Comparison of ENCODE assay signal across 27 mouse cellular contexts in the genomic region with DNA sequence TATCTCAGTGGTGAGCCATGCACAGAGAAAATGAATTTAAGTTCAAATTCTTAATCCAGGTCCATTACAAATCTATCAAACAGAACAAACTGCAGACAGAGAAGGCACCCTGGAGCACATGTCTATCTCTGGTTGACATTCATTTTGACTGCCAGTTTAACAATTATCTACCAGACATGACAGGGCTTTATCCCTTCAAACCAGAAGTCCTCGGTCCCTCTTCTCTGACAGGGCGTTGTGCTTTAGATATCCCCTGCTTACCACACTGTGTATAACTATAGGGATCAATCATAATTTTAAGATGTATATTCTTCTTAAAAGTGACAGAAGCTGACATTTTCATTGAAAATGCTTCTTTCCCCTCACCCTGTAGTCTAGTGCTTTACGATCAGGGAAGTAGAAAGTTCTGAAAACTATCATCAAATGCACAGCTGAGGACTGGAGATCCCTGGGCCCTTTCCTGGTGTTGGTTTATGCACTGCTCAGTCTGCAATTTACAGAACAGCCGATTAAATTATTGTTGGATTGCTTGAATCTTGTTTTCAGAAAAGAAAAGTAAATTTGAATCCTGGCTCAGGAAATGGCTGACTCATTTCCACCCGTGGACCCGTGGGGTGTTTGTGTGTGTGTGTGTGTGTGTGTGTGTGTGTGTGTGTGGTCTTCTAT. TPM values are rescaled to one million over a fixed set of nuclear protein-coding genes. Genes with fewer than 3 reads are reported as not detected.
DNase-seq lines count a peak whose midpoint lies in the region; ATAC-seq lines count a peak whose summit lies in the region.
"Had no signal": no experiment of that assay in that cellular context is flagged by ENCODE, and none has a peak within 500 bp of the region (broad histone marks: within the 10 kb centered on the region; RNA-seq: fewer than 3 reads in every experiment).

No protein-coding gene starts in this region.

- no peaks in the 10 kb centered on the region for H3K36me3 ChIP-seq in liver, embryonic 12.5 days
- no peaks in the 10 kb centered on the region for H3K36me3 ChIP-seq in forebrain, embryonic 10.5 days (replicated peaks)
- H3K36me3 ChIP-seq in midbrain, embryonic 10.5 days = no peaks in the 10 kb centered on the region
- H3K36me3 ChIP-seq: kidney, embryonic 15.5 days; lung, embryonic 15.5 days; midbrain, embryonic 12.5 days had no signal

- DNase-seq in MEL-GATA-1-ER (ENCODE audit: extremely low read depth, low read depth) = peak; percentile 28
- DNase-seq in c-Kit-positive CD71-positive TER-119-positive erythroid progenitor cells, embryonic 14.5 days (ENCODE audit: low spot score) = peak; percentile 62
- DNase-seq in forebrain, embryonic 10.5 days (ENCODE audit: extremely low spot score, low spot score) = no peak
- no peak for DNase-seq in midbrain, embryonic 10.5 days (ENCODE audit: low spot score)
- no peak for DNase-seq in layer of hippocampus, adult 11-12 months (ENCODE audit: low spot score)
- DNase-seq: adrenal gland, adult 8-10 months; cerebellum, adult 9-10 months; gastrocnemius, adult 2 months; kidney, postnatal 4 days; layer of hippocampus, adult 9-11 months; lung, postnatal 4 days; right cerebral cortex, postnatal 14 days had no signal

- H3K9ac ChIP-seq in liver, embryonic 12.5 days = no peak overlapping the region
- H3K9ac ChIP-seq: forebrain, embryonic 13.5 days; kidney, embryonic 15.5 days; lung, embryonic 15.5 days; midbrain, embryonic 12.5 days had no signal

- H3K9me3 ChIP-seq in liver, embryonic 12.5 days (replicated peaks) = no peaks in the 10 kb centered on the region
- H3K9me3 ChIP-seq in forebrain, embryonic 10.5 days = no peaks in the 10 kb centered on the region
- H3K9me3 ChIP-seq in midbrain, embryonic 10.5 days (replicated peaks) = no peaks in the 10 kb centered on the region
- H3K9me3 ChIP-seq: forebrain, embryonic 13.5 days; kidney, embryonic 15.5 days; lung, embryonic 15.5 days; midbrain, embryonic 12.5 days had no signal

- ATAC-seq in liver, embryonic 12.5 days = peak; percentile 100
- 0 out of 2 replicates have a peak, but pooled peaks have one; percentile 21 for ATAC-seq in megakaryocyte, adult 5-6 weeks (ENCODE audit: poor library complexity, severe bottlenecking)
- ATAC-seq: activated CD4-positive, CD25-positive, alpha-beta regulatory T cell, adult 4 months; CD4-positive, CD25-positive, alpha-beta regulatory T cell, adult 4 months; forebrain, embryonic 13.5 days; hindbrain, postnatal 0 days; intestine, embryonic 16.5 days had no signal

- H3K27me3 ChIP-seq in liver, embryonic 12.5 days (replicated peaks) = no peaks in the 10 kb centered on the region
- H3K27me3 ChIP-seq in forebrain, embryonic 10.5 days (ENCODE audit: poor library complexity, severe bottlenecking) = no peaks in the 10 kb centered on the region
- no peaks in the 10 kb centered on the region for H3K27me3 ChIP-seq in midbrain, embryonic 10.5 days (ENCODE audit: low read depth, poor library complexity, severe bottlenecking)
- H3K27me3 ChIP-seq: forebrain, embryonic 13.5 days; kidney, embryonic 15.5 days; lung, embryonic 15.5 days; midbrain, embryonic 12.5 days had no signal

- peaks cover 27% of the 10 kb centered on the region for H3K4me1 ChIP-seq in liver, embryonic 12.5 days
- H3K4me1 ChIP-seq in forebrain, embryonic 10.5 days = 0 out of 2 replicates have a peak, but pooled peaks cover 2% of the 10 kb centered on the region
- no peaks in the 10 kb centered on the region for H3K4me1 ChIP-seq in midbrain, embryonic 10.5 days
- H3K4me1 ChIP-seq: forebrain, embryonic 13.5 days; kidney, embryonic 15.5 days; midbrain, embryonic 12.5 days had no signal

- WGBS in liver, embryonic 12.5 days (ENCODE audit: insufficient replicate concordance) = 42% methylated on average over 6 of the region's 6 CpGs
- WGBS in forebrain, embryonic 10.5 days = 88% methylated on average over 6 of the region's 6 CpGs
- 87% methylated on average over 6 of the region's 6 CpGs for WGBS in midbrain, embryonic 10.5 days

- H3K4me3 ChIP-seq in liver, embryonic 12.5 days = no peak overlapping the region
- no peak overlapping the region for H3K4me3 ChIP-seq in forebrain, embryonic 10.5 days
- no peak overlapping the region for H3K4me3 ChIP-seq in midbrain, embryonic 10.5 days
- H3K4me3 ChIP-seq: forebrain, embryonic 13.5 days; gastrocnemius, adult 2 months; kidney, embryonic 15.5 days; lung, embryonic 15.5 days; midbrain, embryonic 12.5 days had no signal

- H3K27ac ChIP-seq in liver, embryonic 12.5 days = peak overlapping the region; percentile 69
- no peak overlapping the region for H3K27ac ChIP-seq in forebrain, embryonic 10.5 days
- H3K27ac ChIP-seq in midbrain, embryonic 10.5 days (replicated peaks) = no peak overlapping the region
- H3K27ac ChIP-seq: forebrain, embryonic 13.5 days; gastrocnemius, adult 2 months; hindbrain, postnatal 0 days; kidney, embryonic 15.5 days; lung, embryonic 15.5 days; midbrain, embryonic 12.5 days had no signal

- peak overlapping the region; percentile 45 for H3K4me2 ChIP-seq in liver, embryonic 12.5 days
- H3K4me2 ChIP-seq: forebrain, embryonic 13.5 days; heart, embryonic 11.5 days; kidney, embryonic 15.5 days; lung, embryonic 15.5 days; midbrain, embryonic 12.5 days had no signal

RNA-seq across cellular contexts. Expression of gene Ppp1r1c, which starts 55.3 kb away (rescaled TPM):
- not detected in 2 replicates for polyA plus RNA-seq in liver, embryonic 12.5 days (2016; fragmentation: Nextera tagmentation; extraction: Ambion mirVana)
- total RNA-seq in megakaryocyte, adult 5-6 weeks (2015) = not detected in 2 replicates
- total RNA-seq in megakaryocyte, adult 5-6 weeks (2017) = not detected in 2 replicates
- polyA plus RNA-seq in forebrain, embryonic 10.5 days (2016; fragmentation: Nextera tagmentation; extraction: Ambion mirVana) = not detected in 2 replicates
- 0.95 and 1.0 TPM in 2 replicates for polyA plus RNA-seq in midbrain, embryonic 10.5 days (2016; fragmentation: Nextera tagmentation; extraction: Ambion mirVana)
- total RNA-seq: adrenal gland, adult 8-10 months; left cerebral cortex, postnatal 36 days had no signal
- polyA plus RNA-seq: activated CD4-positive, CD25-positive, alpha-beta regulatory T cell, adult 4 months; cortical plate, adult 2 months; gonadal fat pad, adult 2 months; heart, embryonic 11.5 days; heart, postnatal 0 days; intestine, embryonic 16.5 days had no signal

Comparison
In these comparisons a context has a peak if more than half of its experiments do, and no peak if none do; other contexts are left out.
1. DNase-seq: peak in MEL-GATA-1-ER (single experiment) and c-Kit-positive CD71-positive TER-119-positive erythroid progenitor cells, embryonic 14.5 days (single experiment); none in forebrain, embryonic 10.5 days (single experiment), midbrain, embryonic 10.5 days (single experiment) and layer of hippocampus, adult 11-12 months (single experiment).